Mouse (Mus musculus) common myeloid progenitor, adult 5-6 weeks (primary cell): Measurements from ENCODE around the gene Ccdc13. TPM values are rescaled to one million over a fixed set of nuclear protein-coding genes. Genes with fewer than 3 reads are reported as not detected.
A peak's percentile ranks its signal among the peaks of the same experiment; 100 is the strongest.

Experiments used
- ATAC-seq: replicated peaks from 2 replicates; pipeline ENCODE4 v1.8.0; 2016; ENCODE audit warnings: low read depth, mild to moderate bottlenecking, moderate TSS enrichment, inconsistent platforms; ENCODE audit not compliant: poor library complexity, severe bottlenecking
- total RNA-seq: library from RNA; stranded (forward); fragments of 200-1000, 187-1606 nt; gene quantifications from 2 replicates; pipeline ENCODE4 v1.2.3, GENCODE M21; 2017

The Ccdc13 gene
- total RNA-seq, result not detected in 2 replicates

DNA sequence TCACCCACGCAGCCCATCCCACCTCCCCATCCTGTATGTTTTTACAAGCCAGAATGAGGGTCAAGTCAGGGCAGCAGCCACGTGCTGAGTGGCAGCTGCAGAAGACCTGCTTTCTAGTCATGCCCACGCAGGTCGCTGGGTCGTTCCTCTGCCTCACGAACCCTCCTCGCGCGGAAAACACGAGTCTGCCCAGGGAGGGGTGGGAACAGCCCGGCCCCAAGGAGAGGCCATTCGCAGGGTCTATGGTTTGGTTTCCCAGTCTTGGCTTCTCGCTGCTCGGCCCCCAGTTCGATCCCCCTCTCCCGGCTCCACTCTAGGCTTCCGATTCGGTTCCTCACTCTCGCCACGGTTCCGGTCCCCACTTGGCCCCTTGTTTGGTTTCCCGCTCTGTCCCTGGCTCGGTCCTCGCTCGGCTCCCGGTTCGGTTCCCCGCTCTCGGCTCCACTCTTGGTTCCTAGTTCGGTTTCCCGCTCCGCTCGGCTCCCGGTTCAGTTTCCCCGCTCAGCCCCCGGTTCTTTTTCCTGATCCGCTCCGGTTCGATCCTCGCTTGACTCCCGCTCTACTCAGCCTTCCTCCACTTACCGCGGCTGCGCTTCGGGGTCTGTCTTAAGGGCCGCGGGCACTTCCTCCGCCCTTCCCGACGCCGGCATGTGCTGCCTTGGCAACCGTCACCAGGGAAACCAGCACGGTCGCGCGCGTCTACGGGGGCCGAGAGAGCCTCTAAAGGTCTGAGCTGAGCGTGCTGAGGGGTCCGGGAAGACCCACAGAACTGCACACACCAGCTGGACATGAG is at the start of gene Ccdc13:
Gene Ccdc13, minus strand, starts transcription at position 633 of the 793 bp plus-strand sequence.
- ATAC-seq, result peak; percentile 90

DNA sequence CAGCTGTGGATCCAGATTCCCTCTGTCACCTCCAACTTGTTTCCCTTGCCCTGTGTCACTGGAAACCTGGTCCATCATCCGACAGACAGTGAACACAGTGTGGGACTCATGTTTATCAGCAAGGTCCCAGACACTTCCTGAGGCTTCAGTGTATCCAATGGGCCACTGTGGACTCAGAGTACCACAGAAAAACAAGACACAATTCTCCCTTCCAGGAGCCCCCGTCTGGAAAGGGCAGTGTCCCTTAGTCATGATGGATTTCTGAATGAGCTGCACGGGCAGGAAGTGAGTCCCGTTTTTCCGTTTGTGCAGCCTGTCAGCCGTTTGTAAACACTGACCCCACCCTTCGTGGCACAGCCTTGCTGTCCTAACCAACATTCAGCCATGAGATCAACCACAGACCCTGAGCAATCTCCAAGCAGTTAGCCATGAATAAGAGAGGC is 42.8 kb upstream of the Ccdc13 start:
- peak; percentile 82 for ATAC-seq

DNA sequence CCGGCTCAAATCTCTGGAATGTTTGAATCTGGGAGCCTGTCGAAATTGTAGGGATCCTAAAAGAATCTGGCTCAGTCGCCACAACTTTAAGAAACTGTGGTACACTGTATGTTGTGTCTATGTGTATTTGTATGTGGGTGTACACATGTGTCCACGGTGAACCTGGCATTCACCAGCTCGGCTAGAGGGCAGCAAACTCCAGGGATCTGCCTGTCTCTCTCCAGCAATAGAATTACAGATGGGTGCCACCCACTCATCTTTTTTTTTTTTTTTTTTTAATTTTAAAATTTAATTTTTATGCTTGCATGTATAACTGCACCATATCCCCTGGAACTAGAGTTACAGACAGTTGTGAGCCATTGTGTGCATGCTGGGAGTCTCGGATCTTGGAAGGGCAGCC is 42.0 kb upstream of the Ccdc13 start:
- ATAC-seq, result peak; percentile 40; the same call in 1 of the 2 replicates

DNA sequence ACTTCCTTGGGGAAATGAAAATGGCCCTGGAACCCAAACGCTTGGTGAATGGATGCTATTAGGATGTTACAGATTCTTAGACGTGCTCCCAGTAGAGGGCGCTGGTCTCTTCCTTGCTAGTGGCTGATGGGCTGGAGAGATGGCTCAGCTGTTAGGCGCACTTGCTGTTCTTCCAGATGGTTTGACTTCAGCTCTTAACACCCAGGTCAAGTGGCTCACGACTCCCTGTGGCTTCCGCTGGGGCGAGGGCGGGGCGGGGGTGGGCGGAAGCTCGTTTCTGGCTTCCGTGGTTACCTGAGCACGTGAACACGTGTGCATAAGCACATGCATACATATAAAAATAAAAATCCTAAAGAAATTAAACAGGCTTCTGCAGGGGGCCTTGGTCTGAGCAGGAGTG is 41.6 kb upstream of the Ccdc13 start:
- peak; percentile 66 for ATAC-seq

DNA sequence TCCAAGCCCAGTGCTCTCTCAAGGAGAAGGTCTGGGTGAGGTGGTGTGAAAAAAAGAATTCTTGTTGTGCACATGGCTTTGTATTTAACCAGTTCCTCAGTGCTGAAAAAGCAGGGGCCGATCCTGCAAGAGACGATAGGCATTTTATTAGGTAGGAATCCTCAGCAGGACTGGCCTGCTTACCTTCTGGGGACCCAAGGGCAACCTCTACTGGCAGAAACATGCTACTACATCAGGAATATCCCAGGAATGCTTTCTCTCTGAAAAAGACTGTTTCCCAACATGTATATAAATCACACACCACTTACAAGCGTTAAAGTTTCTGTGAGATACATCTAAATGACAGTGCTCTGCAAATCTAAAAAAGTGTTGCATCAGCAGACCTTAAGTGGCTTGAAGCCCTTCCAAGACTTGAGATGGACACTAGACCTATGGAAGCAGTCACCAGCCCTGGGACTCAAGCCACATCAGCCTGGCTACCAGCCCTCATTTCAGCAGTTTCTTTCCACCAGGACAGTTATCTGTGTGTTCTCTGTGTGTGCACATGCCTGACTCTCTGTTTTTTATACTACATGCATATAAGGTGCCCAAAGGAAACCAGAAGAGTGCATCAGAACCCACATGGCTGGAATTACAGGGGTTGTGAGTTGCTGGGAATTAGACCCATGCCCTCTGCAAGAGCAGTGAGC is 37.9 kb upstream of the Ccdc13 start:
- no peak for ATAC-seq

DNA sequence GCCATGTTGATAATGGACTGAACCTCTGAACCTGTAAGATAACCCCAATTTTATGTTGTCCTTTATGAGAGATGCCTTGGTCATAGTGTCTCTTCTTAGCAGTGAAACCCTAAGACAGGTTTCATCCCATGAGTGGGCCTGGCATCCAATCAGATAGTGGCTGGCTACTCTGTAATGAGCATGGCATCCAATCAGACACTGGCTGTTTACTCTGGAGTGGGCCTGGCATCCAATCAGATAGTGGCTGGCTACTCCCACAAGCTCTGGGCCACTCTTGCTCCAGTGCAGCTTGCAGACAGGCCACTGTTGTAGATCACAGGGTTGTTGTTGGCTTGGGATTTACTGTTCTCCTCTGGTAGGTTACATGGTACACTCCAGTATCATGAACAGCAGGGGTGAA is 34.3 kb upstream of the Ccdc13 start:
- no peak for ATAC-seq

DNA sequence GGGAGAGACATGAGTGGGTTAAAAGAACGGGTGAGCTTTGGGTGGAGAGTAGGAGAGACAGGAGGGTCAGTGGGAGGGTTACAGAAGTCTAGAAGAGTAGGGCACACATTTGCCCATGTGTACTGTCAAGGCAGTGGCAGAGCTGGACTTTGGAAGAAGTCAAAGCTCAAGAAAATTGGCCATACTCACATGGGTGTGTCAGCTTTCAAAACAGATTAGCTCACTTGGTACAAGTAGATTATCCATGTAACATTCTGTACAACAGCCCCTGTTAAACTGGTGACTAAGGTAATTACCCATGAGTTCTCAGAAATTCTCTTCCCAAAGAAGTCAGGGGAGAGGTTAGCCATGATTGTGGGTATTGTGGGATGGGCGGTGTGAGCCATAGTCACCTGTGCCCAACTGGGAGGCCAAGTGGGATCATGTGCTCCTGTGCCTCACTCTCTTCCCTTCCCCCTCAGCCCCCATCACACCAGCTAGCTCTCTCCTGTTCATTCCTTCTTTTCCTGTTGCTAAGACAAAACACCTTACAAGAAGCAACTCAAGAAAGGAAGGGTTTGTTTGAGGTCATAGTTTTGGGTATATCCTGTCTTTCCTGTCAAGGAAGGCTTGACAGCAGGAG is 32.9 kb upstream of the Ccdc13 start:
- no peak for ATAC-seq

DNA sequence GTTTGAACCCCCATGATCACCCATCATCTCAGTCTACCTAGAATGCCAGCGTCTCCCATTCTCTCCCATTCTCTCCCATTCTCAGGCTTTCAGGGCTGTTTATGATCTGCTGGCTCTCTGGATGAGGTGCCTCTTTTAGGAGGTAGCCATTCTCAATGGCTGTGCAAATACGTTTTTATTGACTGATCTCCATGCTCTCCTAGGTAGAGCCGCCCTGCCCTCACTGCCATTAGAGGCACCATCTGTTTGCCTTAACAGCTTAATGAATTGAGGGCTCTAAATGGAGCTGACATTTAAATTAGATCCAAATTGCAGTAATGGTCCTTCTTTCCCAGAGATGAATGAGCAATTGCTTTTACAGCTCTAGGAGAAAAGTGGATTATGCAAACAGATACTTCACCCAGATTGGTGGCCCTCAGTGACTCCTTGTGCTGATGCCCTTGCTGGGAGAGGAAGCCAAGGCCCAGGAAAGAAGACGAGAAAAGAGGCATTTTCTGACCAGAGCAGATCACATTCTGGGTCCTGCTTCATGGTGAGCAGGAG is 30.8 kb upstream of the Ccdc13 start:
- ATAC-seq, result no peak

DNA sequence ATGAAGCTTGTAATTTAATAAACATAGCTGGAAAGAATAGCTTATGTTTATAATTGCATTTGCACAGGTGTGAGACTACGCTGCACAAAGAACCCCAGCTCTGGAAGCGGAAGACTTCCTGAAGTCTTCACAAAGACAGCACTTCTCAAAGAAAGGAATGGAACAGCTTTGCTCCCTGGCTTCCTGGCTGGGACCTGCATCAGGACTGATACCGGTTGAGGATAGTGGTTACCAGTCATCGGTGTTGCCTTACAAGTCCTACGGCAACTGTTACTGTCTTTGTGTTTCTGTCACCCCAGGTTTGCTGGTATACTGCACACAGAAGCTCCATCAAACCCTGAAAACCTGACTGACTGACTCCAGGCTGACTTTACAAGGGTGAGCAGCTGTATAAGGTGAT is 30.2 kb upstream of the Ccdc13 start:
- no peak for ATAC-seq

DNA sequence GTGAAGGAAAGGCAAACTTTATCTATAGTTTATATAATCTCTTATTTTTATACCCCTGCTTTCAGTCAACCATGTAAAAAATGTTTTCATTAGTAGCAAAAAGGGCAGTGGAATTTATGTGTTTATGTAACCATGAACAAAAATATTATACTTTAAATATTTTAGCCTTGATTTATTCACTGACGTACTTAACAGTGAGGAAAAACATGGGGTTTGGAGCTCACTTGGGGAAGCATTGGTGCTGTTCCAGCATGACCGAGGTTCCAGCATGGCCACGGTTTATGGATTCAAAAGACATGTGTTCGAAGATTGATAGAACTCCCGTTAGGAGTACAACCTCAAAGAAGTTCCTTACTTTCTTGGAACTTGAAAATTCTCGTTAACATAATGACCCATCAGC is 29.0 kb upstream of the Ccdc13 start:
- no peak for ATAC-seq

DNA sequence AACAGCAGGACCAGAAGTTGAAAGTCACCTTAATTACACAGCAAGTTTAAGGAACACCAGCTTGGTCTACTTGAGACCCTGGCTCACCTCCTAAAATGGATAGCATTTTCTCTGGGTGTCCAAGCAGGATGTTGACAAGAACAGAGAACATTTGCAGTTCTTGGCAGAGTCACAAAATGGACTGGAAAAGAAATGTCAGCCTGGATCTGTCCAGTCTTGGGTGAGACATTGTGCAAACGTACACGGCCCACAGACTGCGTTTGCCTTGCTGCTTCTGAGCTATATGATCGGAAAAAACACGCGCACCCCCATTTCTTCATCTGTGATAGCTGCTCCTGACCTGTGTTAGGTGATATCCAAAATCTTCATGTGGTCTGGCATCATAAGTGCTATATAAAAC is 28.4 kb upstream of the Ccdc13 start:
- no peak for ATAC-seq

DNA sequence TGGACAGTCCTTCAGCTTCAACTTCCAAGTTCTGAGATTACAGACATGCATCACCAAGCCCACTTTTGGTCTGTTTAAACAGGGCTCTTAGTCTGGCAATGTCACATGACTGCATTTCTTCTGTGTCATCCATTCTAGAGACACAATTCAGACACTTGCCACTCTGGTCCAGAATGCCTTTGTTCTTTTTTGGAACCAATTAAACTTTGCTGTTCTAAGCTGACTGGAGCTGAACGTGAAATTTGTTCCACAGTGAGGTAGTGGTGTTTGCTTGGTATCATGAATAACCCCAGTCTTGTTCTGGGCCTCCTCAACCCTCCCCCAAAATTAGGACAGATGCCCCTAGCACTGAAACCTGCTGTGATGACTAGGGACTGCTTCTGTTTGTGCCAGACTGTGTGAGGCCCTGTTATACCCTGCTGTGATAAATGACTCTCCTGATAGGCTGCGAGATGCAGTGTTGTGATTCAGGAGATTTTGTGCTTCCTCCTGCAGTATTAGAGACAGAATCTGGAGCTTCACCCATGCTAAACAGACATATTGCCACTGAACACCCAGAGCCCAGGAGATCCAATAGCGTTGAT is 26.3 kb upstream of the Ccdc13 start:
- no peak for ATAC-seq

DNA sequence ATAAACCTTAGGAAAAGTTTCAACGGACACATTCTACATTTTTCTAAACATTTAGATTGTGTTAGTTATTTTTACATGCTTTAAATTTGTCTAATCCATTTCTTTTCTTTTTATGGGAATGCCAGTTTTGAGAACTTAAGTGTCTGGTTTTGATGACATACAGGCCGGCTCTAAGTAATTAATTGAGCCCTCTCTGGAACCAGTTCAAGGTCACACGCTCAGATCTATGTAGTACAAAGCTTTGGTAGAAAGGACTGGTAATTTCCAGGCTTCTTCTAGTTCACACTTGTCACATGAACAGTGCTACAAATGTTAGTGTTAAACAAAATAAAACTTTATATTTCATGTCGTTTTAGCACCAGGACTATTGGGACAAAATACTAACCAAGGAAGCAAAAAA is 25.6 kb upstream of the Ccdc13 start:
- no peak for ATAC-seq

DNA sequence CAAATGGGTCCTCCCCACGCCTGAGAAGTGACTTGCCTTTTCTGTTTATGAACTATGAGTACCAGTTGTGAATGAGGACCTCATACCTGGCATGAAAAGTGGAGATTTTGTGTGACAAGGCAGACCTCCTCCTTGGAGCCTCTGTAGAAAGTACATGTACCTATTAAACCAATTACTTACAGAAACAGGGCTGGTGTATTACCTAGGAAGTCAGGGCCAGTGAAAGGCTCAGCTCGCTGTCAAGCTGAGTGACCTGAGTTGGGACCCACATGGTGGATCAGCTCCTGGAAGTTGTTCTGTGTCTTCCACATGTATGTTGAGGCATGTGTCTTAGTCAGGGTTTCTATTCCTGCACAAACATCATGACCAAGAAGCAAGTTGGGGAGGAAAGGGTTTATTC is 21.7 kb upstream of the Ccdc13 start:
- ATAC-seq, result no peak

DNA sequence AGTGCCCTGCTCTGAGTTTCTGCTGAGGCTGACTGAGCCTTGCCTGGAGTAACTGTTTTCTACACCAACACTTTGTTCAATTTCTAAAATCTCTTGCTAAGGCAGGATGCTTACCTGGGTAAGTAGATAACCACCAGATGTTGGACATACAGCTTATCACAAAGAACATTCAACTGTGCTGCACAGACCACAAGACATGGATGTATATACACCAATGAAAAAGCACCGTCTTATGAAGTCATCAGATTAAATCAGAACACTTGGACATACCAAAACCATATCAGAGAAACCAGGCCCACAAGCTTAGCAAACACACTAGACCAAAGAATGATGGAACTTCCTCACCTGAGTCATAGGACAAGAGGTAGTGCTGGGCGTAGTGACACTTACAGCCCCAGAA is 20.1 kb upstream of the Ccdc13 start:
- ATAC-seq, result no peak

DNA sequence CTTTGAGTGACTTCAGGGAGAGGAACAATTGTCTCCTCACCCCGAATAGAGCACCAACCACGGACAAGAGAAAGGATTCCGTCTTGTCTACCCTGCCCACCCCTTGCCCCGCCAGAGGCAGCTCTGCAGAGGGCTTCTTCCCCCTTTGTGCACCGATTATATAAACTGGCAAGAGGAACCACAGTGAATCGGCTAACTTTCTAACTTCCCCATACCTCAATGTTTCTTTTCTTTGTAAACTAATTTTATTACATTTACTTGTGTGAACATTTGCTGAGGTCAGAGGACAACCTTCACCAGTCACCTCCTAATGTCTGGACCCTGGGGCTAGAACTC is 18.9 kb upstream of the Ccdc13 start, which contains the start of gene Higd1a:
Gene Higd1a, minus strand, starts transcription at position 210 of the 336 bp plus-strand sequence.
- ATAC-seq, result peak; percentile 48

DNA sequence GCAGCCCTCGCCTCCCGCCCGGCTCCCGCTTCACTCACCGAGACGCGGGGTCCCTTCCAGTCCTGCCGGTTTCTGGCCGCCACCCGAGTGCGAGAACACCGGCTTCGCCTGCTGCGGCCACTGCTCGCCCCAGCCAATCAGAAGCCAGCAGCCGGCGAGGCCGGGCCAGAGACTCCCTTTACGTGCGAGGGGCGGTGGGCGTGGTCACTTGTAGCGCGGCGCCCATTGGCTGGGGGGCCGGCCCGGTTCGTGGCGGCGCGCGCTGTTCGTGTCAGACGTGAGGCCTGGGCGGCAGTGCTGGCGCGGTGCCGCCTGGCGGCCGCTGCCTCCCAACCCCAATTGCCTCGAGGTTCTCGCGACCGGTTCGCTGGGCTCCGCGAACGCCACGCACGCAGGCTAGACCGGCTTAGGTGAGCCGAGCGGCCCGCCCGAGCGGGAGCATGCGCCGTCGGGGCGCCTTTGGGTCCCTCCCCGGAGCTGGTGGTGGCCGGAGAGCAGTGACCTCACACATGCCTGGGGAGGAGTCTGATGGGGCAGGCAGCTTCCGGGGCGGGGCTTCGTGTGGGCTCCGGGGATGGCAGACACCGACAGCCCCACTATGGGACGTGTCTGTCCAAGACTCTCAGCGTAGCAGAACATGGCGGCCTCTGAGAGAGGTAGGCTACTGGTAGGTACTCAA is 18.4 kb upstream of the Ccdc13 start:
- ATAC-seq, result peak; percentile 94

DNA sequence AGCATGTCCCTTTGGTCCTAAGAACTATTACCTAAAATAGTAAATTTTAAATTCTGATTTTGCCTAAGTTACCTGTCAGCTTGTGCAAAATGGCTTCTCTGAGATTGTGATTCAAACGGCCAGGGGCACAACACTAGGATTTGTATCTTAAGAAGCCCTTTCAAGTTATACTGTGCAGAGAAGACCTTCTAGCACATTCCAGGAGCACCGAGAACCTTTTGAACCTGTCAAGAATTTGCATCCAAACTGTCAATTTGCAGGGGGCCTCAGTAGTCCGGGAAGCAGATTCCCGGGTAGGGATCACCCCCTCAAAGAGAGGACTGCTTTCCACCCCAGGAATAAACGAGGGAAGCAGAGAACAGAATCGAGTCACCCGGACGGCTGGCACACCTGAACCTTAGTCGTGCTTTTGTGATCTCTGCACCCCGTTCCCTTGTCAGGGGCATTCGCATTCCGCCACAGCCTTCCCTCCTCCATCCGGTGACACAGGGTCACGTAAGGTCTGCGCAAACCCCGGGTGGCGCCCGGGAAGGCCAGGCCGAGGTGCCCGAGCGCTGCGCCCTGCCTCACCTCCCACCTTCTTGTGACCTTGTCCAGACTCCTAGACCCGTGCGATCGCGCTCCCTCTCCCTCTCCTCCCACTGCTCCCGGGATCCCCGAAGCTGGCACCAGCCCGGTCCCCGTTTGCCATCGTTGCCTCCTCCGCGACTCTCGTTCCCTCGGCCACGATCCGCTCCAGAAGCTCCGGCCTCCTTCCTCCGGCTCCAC is 17.6 kb upstream of the Ccdc13 start:
- peak; percentile 23 for ATAC-seq

DNA sequence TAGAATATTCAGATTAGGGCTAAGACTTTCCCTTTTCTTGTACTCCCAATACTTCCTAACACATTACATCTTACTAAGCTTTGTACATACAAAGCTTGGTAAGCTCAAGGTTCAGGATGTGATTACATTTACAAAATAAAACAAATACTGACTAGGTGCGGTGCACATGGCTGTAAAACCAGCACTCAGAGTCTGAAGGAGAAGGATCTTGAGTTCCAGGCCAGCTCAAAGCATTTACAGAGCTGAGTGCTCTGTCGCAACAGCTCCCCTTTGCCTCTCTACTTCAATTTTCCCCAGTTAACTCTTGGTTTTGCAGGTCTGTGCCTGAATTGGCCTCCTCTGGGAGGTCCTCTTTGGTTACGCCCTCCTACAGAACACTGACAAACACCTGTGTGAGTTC is 15.0 kb upstream of the Ccdc13 start:
- no peak for ATAC-seq
